Mouse (Mus musculus): ENCODE data around the gene Nod1. TPM values are rescaled to one million over a fixed set of nuclear protein-coding genes. Genes with fewer than 3 reads are reported as not detected.

Nod1 gene
- polyA plus RNA-seq, 1 experiment from 2014 or later, result 2.5 TPM

Other genes starting within 250 kb of the Nod1 start
- gene Znrf2, start 155.7 kb downstream of the Nod1 start, polyA plus RNA-seq (2015; fragmentation: Nextera tagmentation; extraction: Ambion mirVana), result 6.3 and 6.6 TPM in 2 replicates
- 11.9 and 12.3 TPM in 2 replicates for gene Ggct, start 20.3 kb upstream of the Nod1 start, polyA plus RNA-seq (2015; fragmentation: Nextera tagmentation; extraction: Ambion mirVana)
- 216 and 219 TPM in 2 replicates for gene Gars, start 65.4 kb upstream of the Nod1 start, polyA plus RNA-seq (2015; fragmentation: Nextera tagmentation; extraction: Ambion mirVana)
- gene Crhr2, start 160.4 kb upstream of the Nod1 start, polyA plus RNA-seq (2015; fragmentation: Nextera tagmentation; extraction: Ambion mirVana), result 1.3 and 2.2 TPM in 2 replicates
- not detected in 2 replicates for gene Inmt, start 202.4 kb upstream of the Nod1 start, polyA plus RNA-seq (2015; fragmentation: Nextera tagmentation; extraction: Ambion mirVana)
- 11.4 and 13.9 TPM in 2 replicates for gene Mindy4, start 230.8 kb upstream of the Nod1 start, polyA plus RNA-seq (2015; fragmentation: Nextera tagmentation; extraction: Ambion mirVana)